Mouse (Mus musculus) adrenal gland, adult 18-20 months (tissue): Measurements from ENCODE around the gene Enho. TPM values are rescaled to one million over a fixed set of nuclear protein-coding genes. Genes with fewer than 3 reads are reported as not detected.
A peak's percentile ranks its signal among the peaks of the same experiment; 100 is the strongest.
"Not testable (repeated sequence)": the region's sequence is repeated elsewhere in the genome, so short reads cannot be mapped to it uniquely, and the experiment has no call there.

Source experiments
- DNase-seq, 2 experiments: peaks; one replicate each; pipeline ENCODE4 v3.0.0; 2021 to 2022; ENCODE audit warnings: low spot score in 2 of 2
- long read RNA-seq, 2 experiments: library from polyadenylated mRNA; stranded (forward); transcript quantifications; one replicate each; pipeline ENCODE4 v2.0.0; 2021
- total RNA-seq, 2 experiments: library from RNA; stranded (reverse); gene quantifications; 1 replicate in 1 of 2; 2 replicates in 1 of 2; pipeline ENCODE4 v1.2.3; 2021

Enho gene
- 1 to 10 TPM; 2.3 to 4.1 TPM for total RNA-seq
- long read RNA-seq, experiment 1, partial matches to known transcripts, result 0 of 1 reads
- long read RNA-seq, experiment 1, other reads (novel, unspliced or antisense), result 0 of 1 reads
- long read RNA-seq, experiment 2, transcript Enho-201 (2 exons, 1,269 nt), result major isoform, 6 of 6 reads
- long read RNA-seq, experiment 2, partial matches to known transcripts, result 0 of 6 reads
- long read RNA-seq, experiment 2, other reads (novel, unspliced or antisense), result 0 of 6 reads

DNA sequence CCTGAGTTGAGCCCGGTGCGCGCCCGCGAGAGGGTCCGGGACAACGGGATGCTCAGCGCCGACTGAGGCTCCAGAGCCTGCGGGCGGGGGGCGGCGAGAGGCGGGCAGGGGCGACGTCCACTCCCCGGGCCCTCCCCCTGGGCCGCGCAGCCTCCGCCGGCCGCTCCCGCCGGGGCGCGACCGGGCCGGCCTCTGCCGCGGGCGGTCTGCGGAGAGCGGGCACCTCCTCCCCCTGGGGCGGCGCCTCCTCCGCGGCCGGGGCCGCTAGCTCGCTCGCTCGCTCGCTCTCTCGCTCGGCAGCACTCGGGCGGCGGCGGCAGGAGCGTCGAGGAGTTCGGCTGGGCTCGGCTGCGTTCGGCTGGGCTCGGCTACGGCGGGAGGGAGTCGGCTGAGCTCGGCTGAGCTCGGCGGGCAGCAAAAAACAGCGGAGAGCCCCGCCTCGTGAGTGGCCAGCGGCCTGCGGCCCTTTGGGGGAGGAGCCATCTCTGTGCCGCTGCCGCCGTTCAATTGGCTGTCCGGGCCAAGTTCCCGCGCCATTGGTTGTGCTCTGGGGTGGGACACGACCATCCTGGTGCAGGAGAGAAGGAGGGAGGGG, at the start of gene Enho:
Gene Enho, minus strand, starts transcription at position 412 of the 595 bp plus-strand sequence.
- DNase-seq, result peak; percentile 96 to 97

DNA sequence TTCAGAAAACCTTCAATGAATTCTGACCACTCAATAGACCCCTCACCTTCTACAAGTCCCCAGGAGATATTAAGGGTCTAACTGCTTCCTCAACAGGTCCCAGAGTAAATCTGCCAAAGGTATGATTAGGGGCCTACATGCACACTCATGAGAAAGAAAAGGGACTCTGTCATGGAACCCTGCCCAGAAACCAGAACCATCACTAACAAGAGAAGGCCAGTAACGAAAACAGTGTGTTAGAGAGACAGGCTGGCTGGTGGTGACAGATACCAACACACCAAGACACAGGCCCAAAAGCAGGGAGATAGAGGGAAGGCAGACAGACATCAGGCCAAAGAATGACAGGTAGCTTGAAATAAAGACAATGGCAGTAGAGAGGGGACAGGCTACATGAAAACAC, 48.4 kb upstream of the Enho start:
- DNase-seq, result not testable (repeated sequence)

GRCm38 (mm10) chr4:41685882-41686492, 45.9 kb upstream of the Enho start:
- DNase-seq, result not testable (repeated sequence)

DNA sequence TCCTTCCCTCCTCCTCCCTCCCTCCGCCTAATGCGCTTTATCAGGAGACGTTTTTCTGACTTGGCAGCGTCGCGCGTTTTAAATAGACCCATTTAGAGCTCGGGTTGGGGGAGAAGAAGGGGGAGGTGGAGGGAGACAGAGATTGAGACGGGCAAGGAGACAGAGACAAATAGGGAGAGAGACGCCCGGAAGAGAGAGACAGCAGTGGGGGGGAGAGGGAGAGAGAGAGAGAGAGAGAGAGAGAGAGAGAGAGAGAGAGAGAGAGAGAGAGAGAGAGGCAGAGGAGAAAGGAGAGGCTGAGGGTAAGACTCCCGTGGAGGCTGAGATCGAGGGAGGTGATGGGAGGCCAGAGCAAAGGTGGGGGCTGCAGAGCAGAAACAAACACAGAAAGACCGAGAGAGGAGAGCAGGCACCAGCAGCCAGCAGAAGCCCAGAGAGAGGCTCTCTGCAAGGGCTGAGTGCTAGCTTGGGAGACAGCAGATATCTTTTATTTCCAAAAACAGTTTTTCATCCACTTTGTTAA, 44.9 kb upstream of the Enho start:
- not testable (repeated sequence) for DNase-seq

DNA sequence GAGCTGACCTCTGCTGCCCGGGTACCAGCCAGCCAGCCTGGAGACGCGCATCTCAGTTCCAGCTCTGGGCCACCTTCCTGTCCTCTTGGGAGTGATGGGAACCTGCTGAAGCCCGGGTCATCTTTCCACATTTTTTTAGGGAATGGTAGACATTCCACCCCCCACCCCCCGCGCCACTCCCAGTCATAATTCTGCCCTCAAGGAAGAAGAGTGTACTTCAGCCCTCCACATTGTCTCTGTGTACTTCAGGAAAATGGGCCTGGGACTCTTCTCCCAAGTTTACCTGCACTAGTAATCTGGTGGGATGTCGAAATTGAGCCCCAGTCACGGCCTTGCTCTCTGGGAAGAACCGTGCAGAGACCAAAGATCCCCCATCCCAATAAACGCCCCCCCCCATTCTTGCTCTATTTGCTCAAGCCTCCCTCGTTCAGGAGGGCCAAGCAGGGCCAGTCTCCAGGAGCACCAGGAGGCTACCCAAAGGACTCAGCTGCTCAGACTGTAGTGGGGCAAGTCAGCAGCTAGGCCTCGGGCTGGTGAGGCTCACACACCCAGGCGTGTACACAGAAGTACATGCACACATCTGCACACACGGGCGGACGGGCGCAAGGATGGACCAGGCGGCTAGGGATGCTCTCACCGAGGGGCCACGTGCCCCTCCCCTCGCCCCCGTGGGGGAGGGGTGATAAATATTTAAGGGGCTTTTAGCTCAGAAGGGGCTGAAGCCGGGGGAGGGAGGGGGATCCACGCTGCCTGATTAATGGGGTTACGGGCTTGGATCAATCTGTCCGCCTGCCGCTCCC, 44.2 kb upstream of the Enho start:
- DNase-seq, result not testable (repeated sequence)

GRCm38 (mm10) chr4:41683303-41683702, 43.2 kb upstream of the Enho start:
- DNase-seq, result not testable (repeated sequence)

GRCm38 (mm10) chr4:41682789-41683188, 42.7 kb upstream of the Enho start:
- no peak for DNase-seq

- no peak for DNase-seq
Observed at GRCm38 (mm10) chr4:41681947-41682346, 41.8 kb upstream of the Enho start.

GRCm38 (mm10) chr4:41681176-41681575, 41.1 kb upstream of the Enho start:
- DNase-seq, result no peak

DNA sequence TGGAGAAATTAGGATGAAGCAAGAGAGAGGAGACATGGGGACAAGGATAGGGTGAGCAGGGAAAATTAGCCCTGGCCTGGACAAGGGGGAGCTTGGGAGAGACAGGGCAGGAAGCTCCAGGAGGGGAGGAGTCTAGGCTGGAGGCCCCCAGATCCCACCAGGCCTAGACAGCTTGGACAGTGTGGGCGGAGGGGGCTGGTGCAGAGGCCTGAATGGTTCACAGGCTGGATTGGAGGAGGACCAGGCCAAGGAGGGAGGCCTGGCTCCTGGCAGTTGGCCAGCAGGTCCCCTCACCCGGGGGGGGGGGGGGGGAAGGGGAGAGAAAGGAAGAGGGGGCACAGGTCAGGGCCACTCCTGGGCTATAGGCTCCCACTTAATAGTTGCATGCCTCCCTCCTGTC, 39.2 kb upstream of the Enho start:
- DNase-seq, result no peak

DNA sequence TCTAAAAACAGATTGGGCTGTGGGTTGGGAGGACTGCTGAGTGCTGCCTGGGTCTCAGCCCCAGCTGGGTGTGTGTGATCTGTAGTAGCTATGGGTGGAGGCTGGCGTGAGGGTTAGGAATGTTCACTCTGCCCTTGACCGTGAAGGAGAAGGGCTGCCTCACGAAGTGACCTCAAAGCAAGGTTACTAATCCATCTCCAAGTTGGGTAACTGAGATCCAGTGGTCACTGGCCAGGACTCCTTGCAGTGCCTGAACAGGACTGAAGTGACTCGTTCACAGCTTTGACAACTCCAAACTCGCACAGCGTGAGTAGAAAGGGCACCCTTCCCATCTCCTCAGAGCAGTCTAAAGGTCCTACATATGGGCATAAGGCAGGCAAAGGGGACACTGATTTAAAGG, 38.7 kb upstream of the Enho start:
- DNase-seq, result peak in 1 of 2 experiments; percentile 32

- peak in 1 of 2 experiments; percentile 68 for DNase-seq
Observed at GRCm38 (mm10) chr4:41677006-41677629, 37.0 kb upstream of the Enho start.

GRCm38 (mm10) chr4:41676248-41677005, 36.3 kb upstream of the Enho start:
- DNase-seq, result no peak

- DNase-seq, result no peak
Observed at GRCm38 (mm10) chr4:41673186-41673585, 33.1 kb upstream of the Enho start.

DNA sequence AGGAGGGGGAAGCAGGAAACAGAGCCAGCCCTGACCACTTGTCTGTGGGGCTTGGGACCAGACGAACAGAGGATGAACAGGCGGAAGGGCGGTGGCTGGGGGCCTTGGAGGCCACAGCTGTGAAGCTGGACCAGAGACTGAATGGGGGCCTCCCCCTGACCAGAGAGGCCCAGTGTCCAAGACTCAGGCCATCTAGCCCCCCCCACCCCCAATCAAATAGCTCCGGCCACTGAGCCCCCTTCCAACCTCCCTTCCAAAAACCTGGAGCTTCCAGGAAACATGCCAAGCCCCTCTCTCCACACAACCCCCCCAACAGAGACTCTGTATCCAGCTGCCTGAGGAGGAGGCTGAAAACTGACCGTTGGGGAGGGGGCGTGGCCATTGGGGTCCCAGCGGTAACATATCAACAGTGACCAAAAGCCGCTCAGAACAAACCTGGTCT, 32.4 kb upstream of the Enho start:
- no peak for DNase-seq

- no peak for DNase-seq
Observed at GRCm38 (mm10) chr4:41671963-41672480, 31.9 kb upstream of the Enho start.

- no peak for DNase-seq
Observed at GRCm38 (mm10) chr4:41671500-41671899, 31.4 kb upstream of the Enho start.

DNA sequence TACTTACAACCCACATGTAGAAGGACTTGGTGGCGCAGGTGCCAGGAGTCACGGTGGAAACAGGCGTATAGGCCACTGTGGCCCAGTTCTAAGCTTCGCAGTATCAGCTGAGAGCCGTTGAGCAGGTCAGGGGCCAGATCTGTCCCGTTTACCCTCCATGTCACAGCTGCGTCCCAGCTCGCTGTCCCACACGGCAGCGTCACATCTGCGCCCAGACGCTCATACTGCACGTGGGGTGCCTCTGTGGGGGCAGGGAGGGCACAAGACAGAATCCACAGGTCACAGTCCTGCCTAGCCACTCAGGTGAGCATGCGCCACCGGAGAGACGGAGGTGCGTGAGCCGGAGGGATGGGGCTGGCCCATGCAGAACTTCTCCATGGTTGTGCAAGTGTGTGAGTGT, 30.7 kb upstream of the Enho start:
- no peak for DNase-seq

GRCm38 (mm10) chr4:41666646-41667045, 26.5 kb upstream of the Enho start:
- DNase-seq, result no peak
